Mouse (Mus musculus) limb, embryonic 15.5 days (tissue): ENCODE measurements around the gene Gchfr. TPM values are rescaled to one million over a fixed set of nuclear protein-coding genes. Genes with fewer than 3 reads are reported as not detected.

Experiments used
- ATAC-seq: fragments of 200-750 bp; cut with Nextera tagmentation; 2 replicates; pipeline ENCODE4 v1.8.0; 2017; ENCODE audit warnings: low read depth, moderate TSS enrichment; ENCODE audit not compliant: insufficient number of reproducible peaks, low FRiP score, low TSS enrichment
- H3K27ac ChIP-seq: fragments of 300-500 bp; sonication (generic); 2 replicates; pipeline ENCODE4 v1.5.1; 2015; ENCODE audit warnings: moderate library complexity, mild to moderate bottlenecking, inconsistent platforms
- H3K27me3 ChIP-seq: fragments of 300-500 bp; sonication (generic); 2 replicates; pipeline ENCODE4 v1.6.1; 2015; ENCODE audit warnings: inconsistent platforms
- H3K36me3 ChIP-seq: fragments of 300-500 bp; sonication (generic); 2 replicates; pipeline ENCODE4 v1.6.1; 2015; ENCODE audit warnings: inconsistent platforms
- H3K4me1 ChIP-seq: fragments of 300-500 bp; sonication (generic); 2 replicates; pipeline ENCODE4 v1.6.1; 2015; ENCODE audit warnings: inconsistent platforms
- H3K4me2 ChIP-seq: fragments of 300-500 bp; sonication (generic); 2 replicates; pipeline ENCODE4 v1.6.1; 2015; ENCODE audit warnings: mild to moderate bottlenecking, inconsistent platforms
- H3K4me3 ChIP-seq: fragments of 300-500 bp; sonication (generic); 2 replicates; pipeline ENCODE4 v1.5.1; 2015; ENCODE audit warnings: mild to moderate bottlenecking, inconsistent platforms
- H3K9ac ChIP-seq: fragments of 300-500 bp; sonication (generic); 2 replicates; pipeline ENCODE4 v1.6.1; 2015; ENCODE audit warnings: inconsistent platforms
- H3K9me3 ChIP-seq: fragments of 300-500 bp; sonication (generic); 2 replicates; pipeline ENCODE4 v1.6.1; 2016; ENCODE audit warnings: inconsistent platforms
- WGBS: fragments of 180-500 bp; shearing (Covaris S2); methylation state at CpG from one replicate; pipeline ENCODE4 v1.1.7; 2015; 5-methylcytosine and 5-hydroxymethylcytosine counted together
- polyA plus RNA-seq: library from polyadenylated mRNA; unstranded; fragments of >200 nt; fragmentation: Nextera tagmentation; extraction: Ambion mirVana; gene quantifications from 2 replicates; pipeline ENCODE4 v1.2.1, GENCODE M21; 2015

Gene Gchfr
- polyA plus RNA-seq, 1 experiment from 2014 or later, result 17.8 TPM

DNA sequence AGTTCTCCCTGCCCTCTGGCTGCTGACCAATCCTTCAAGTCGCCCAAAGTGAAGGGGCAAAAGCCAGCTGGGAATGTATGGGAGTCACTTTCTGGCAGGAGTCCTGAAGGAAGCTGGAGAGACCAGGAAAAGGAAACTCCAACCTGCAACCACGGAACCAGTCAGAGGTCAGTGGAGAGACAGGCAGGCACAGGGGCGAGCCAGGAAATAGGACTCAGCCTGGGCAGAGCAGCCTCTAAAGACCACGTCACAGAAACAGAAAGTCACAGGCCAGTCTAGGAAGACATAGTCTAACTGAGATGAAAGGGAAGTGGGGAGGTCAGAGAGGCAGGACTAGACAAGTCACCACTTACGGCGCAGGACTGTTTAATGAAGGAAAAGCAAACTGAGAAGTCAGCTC, 8.0 kb downstream of the Gchfr start:
- peaks cover 46% of the 10 kb centered on the region for H3K36me3 ChIP-seq
- H3K4me2 ChIP-seq, result no peak overlapping the region
- no peak overlapping the region for H3K9ac ChIP-seq
- H3K9me3 ChIP-seq, result no peaks in the 10 kb centered on the region
- no peak overlapping the region for H3K4me3 ChIP-seq
- 66% methylated on average over 6 of the region's 6 CpGs for WGBS
- H3K27me3 ChIP-seq, result no peaks in the 10 kb centered on the region
- ATAC-seq, result no peak
- H3K4me1 ChIP-seq, result peaks cover 24% of the 10 kb centered on the region
- peak overlapping the region; percentile 4; the same call in 1 of the 2 replicates for H3K27ac ChIP-seq

DNA sequence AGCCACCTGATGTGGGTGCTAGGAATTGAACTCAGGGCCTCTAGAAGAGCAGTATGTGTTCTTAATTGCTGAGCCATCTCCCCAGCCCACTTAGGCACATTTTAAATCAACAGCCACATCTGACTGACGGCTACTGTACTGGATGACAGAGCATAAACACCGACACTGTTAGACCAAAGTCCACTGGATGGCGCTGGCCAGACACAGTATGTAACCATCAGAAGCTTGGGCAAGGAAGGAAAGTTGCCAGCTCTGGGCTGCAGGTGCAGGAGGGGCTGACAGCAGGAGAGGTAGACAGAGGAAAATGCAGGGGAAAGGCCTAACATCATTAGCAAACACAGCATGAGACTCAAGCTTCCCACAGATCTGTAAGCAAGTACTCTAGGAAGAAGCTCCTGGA, 9.2 kb downstream of the Gchfr start:
- Histone ChIP-seq H3K9ac (no peak overlapping the region), H3K36me3 (peaks cover 44% of the 10 kb centered on the region), H3K27ac (no peak overlapping the region), H3K4me1 (peaks cover 24% of the 10 kb centered on the region), H3K4me2 (no peak overlapping the region), H3K9me3 (no peaks in the 10 kb centered on the region), H3K27me3 (no peaks in the 10 kb centered on the region), H3K4me3 (no peak overlapping the region)
- 67% methylated on average over 3 of the region's 3 CpGs for WGBS
- ATAC-seq, result no peak

DNA sequence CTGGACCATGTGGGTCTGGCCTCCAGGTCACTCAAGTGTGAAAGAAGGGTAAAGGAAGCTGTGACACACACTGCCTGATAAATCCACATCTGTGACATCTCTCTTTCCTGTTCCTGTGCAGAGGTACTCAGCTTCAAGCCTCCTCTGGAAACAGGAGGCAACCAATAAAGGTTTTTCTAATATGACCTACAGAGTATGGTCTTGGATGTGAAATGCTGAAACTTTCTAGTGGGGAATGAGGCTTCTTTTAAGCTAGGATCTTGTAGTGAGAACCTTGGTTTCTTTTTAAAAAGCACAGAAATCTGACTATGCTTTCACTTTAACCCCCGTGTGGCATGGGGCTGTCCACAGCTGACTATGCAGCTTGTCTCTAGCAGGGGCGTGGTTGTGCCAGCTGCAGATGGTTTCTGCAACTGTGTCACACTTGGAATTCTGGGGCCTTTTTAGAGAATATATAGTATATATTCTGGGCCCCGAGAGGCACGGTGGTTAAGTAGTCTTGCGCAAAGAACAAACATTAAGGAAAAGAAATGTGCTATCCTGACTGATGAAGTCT, 9.9 kb downstream of the Gchfr start:
- no peak overlapping the region for H3K4me2 ChIP-seq
- WGBS, result 89% methylated on average over 5 of the region's 5 CpGs
- ATAC-seq, result no peak

DNA sequence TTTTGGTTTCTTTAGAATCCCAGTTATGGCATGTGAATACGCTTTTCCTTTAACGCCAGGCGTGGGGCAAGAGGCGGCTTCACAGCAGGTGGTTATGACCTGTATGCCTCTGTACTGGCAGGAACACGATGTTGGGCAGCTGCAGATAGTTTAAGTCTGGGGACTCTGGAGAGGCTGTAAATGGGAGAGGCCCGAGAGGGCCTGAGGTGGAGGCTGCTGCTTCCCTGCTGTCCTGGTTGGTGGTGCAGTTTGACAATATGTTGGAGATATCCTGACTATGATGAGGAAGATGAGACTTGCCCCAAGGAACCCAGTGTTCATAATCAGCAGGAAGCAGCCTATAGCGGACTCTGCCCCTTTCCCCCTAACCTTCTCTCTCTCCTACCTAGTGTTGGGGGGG, 15.3 kb downstream of the Gchfr start:
- Histone ChIP-seq H3K4me2 (no peak overlapping the region), H3K27me3 (no peaks in the 10 kb centered on the region), H3K9ac (no peak overlapping the region), H3K9me3 (no peaks in the 10 kb centered on the region), H3K36me3 (peaks cover 58% of the 10 kb centered on the region), H3K27ac (no peak overlapping the region), H3K4me3 (no peak overlapping the region), H3K4me1 (no peaks in the 10 kb centered on the region)
- 70% methylated on average over 7 of the region's 7 CpGs for WGBS
- no peak for ATAC-seq

More for the DNA sequence above, 9.9 kb downstream of the Gchfr start:
- Histone ChIP-seq H3K9ac (no peak overlapping the region), H3K36me3 (peaks cover 41% of the 10 kb centered on the region), H3K27me3 (no peaks in the 10 kb centered on the region), H3K9me3 (no peaks in the 10 kb centered on the region), H3K4me1 (peaks cover 23% of the 10 kb centered on the region), H3K27ac (no peak overlapping the region), H3K4me3 (no peak overlapping the region)

DNA sequence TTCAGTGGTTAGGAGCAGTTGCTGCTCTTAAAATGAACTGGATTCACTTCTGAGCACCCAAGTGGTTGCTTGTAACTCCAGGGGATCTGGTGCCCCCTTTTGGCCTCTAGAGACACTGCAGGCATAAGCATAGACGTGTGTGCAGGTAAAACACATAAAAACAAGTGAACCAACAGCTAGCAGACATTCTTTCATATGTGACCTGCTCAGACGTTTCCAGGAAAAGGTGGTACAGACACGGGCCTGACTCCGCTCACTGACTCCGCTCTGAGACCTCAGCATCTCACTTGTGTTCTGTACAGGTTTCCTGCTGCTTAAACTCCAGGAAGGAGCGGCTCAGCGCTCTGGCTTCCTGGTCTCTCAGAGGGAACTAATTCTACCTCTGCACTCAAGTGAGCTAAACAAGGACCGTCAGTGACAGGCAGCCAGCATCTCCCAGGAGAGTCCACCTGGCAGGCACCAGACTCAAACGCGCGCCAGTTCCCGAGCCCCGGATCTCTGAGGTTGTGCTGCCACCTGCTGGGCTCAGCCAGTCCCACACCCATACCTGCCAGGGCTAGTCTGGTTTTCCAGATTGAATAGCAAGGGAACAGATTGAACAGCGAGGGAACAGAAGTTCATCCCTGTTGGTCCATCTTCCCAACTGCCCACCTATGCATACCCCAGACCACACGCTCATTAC, 21.6 kb downstream of the Gchfr start:
- H3K27ac ChIP-seq, result no peak overlapping the region

DNA sequence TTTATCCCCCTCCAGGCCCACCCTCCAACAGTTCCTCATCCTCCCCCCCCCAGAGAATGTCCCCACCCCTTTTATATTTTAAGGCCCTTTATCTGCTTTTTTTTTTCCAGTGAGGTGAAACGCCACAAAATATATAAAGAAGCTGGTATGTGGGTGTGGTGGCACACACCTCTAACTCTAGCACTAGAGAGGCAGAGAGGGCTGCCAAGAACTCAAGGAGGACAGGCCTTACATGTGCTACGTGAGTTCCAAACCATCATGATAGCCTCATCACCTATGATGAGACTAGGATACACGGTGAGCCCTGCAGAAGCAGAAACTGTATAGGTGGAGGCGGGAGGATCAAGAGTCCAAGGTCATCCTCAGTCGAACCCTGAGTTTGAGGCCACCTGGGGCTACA, 23.4 kb downstream of the Gchfr start:
- 83% methylated on average over 5 of the region's 5 CpGs for WGBS
- no peak for ATAC-seq
- peaks cover 4% of the 10 kb centered on the region; the same call in 1 of the 2 replicates for H3K4me1 ChIP-seq

More for the DNA sequence above, 21.6 kb downstream of the Gchfr start:
- Histone ChIP-seq H3K36me3 (peaks cover 16% of the 10 kb centered on the region), H3K4me3 (peak overlapping the region; percentile 37), H3K9ac (no peak overlapping the region), H3K4me1 (peaks cover 4% of the 10 kb centered on the region; the same call in 1 of the 2 replicates), H3K27me3 (no peaks in the 10 kb centered on the region), H3K9me3 (no peaks in the 10 kb centered on the region), H3K4me2 (peak overlapping the region; percentile 73)
- WGBS, result 6% methylated on average over 15 of the region's 15 CpGs
- ATAC-seq, result peak; percentile 72; the same call in 1 of the 2 replicates

GRCm38 (mm10) chr2:119194140-119194539, 26.6 kb downstream of the Gchfr start:
- peaks cover 25% of the 10 kb centered on the region for H3K4me1 ChIP-seq
- H3K9me3 ChIP-seq, result no peaks in the 10 kb centered on the region
- 62% methylated on average over 5 of the region's 5 CpGs for WGBS
- H3K4me3 ChIP-seq, result no peak overlapping the region
- no peak for ATAC-seq
- no peak overlapping the region for H3K27ac ChIP-seq
- no peak overlapping the region for H3K9ac ChIP-seq
- no peaks in the 10 kb centered on the region for H3K36me3 ChIP-seq
- no peaks in the 10 kb centered on the region for H3K27me3 ChIP-seq
- no peak overlapping the region for H3K4me2 ChIP-seq

More for the DNA sequence above, 23.4 kb downstream of the Gchfr start:
- Histone ChIP-seq H3K4me2 (no peak overlapping the region), H3K9ac (no peak overlapping the region), H3K36me3 (0 out of 2 replicates have a peak, but pooled peaks cover under 1% of the 10 kb centered on the region), H3K4me3 (no peak overlapping the region), H3K27ac (no peak overlapping the region), H3K27me3 (no peaks in the 10 kb centered on the region), H3K9me3 (no peaks in the 10 kb centered on the region)

GRCm38 (mm10) chr2:119196316-119197108, 28.9 kb downstream of the Gchfr start:
- Histone ChIP-seq H3K4me1 (peaks cover 25% of the 10 kb centered on the region), H3K9me3 (no peaks in the 10 kb centered on the region), H3K27me3 (no peaks in the 10 kb centered on the region), H3K4me3 (no peak overlapping the region), H3K36me3 (no peaks in the 10 kb centered on the region), H3K4me2 (no peak overlapping the region), H3K9ac (no peak overlapping the region), H3K27ac (peak overlapping the region; percentile 24; the same call in 1 of the 2 replicates)
- no peak for ATAC-seq
- WGBS, result 13% methylated on average over 4 of the region's 4 CpGs

GRCm38 (mm10) chr2:119197493-119197892, 29.9 kb downstream of the Gchfr start:
- no peak overlapping the region for H3K27ac ChIP-seq

GRCm38 (mm10) chr2:119198049-119198448, 30.5 kb downstream of the Gchfr start:
- H3K36me3 ChIP-seq, result no peaks in the 10 kb centered on the region
- no peaks in the 10 kb centered on the region for H3K9me3 ChIP-seq
- H3K27ac ChIP-seq, result no peak overlapping the region
- H3K4me2 ChIP-seq, result no peak overlapping the region
- H3K4me3 ChIP-seq, result no peak overlapping the region
- ATAC-seq, result no peak
- no peaks in the 10 kb centered on the region for H3K27me3 ChIP-seq
- H3K4me1 ChIP-seq, result peaks cover 25% of the 10 kb centered on the region
- H3K9ac ChIP-seq, result no peak overlapping the region
- WGBS, result 52% methylated on average over 1 of the region's 1 CpGs

More at GRCm38 (mm10) chr2:119197493-119197892, 29.9 kb downstream of the Gchfr start:
- Histone ChIP-seq H3K4me3 (no peak overlapping the region), H3K4me1 (peaks cover 25% of the 10 kb centered on the region), H3K4me2 (no peak overlapping the region), H3K27me3 (no peaks in the 10 kb centered on the region), H3K9ac (no peak overlapping the region), H3K36me3 (no peaks in the 10 kb centered on the region), H3K9me3 (no peaks in the 10 kb centered on the region)
- ATAC-seq, result no peak
- 79% methylated on average over 1 of the region's 1 CpGs for WGBS

- Histone ChIP-seq H3K27ac (0 out of 2 replicates have a peak overlapping the region, but pooled peaks have one; percentile 19), H3K4me2 (no peak overlapping the region), H3K36me3 (no peaks in the 10 kb centered on the region), H3K4me3 (no peak overlapping the region), H3K27me3 (no peaks in the 10 kb centered on the region), H3K9ac (no peak overlapping the region), H3K4me1 (peaks cover 25% of the 10 kb centered on the region), H3K9me3 (no peaks in the 10 kb centered on the region)
- no peak for ATAC-seq
- WGBS, result 39% methylated on average over 3 of the region's 3 CpGs
Measured at GRCm38 (mm10) chr2:119198934-119199333, 31.4 kb downstream of the Gchfr start.
